Mouse (Mus musculus): Measurements from ENCODE around the gene Poc1a.

GRCm38 (mm10) chr9:106326241-106326640 is 45.4 kb downstream of the Poc1a start:
- TF ChIP-seq CTCF (IDR thresholded peaks at IDR 0.05; ENCODE audit: insufficient read depth, low read length) (no peak), POLR2A (IDR thresholded peaks at IDR 0.05; ENCODE audit: borderline replicate concordance, extremely low read depth, low read depth, low read length) (no peak)

Measured in lung, adult 2 months (tissue).